Mouse (Mus musculus) E14TG2a.4 (cell line): Measurements from ENCODE around the gene Mmel1.
A peak's percentile ranks its signal among the peaks of the same experiment; 100 is the strongest.

ENCODE experiments used
- H3K27me3 ChIP-seq: 2 replicates; pipeline ENCODE4 v1.6.1; 2014; ENCODE audit warnings: low read length, control low read depth; ENCODE audit not compliant: insufficient read depth
- H3K36me3 ChIP-seq: 2 replicates; pipeline ENCODE4 v1.6.1; 2014; ENCODE audit warnings: low read length, control low read depth; ENCODE audit not compliant: insufficient read depth
- H3K4me1 ChIP-seq: replicated peaks from 2 replicates; pipeline ENCODE4 v1.6.1; 2014; ENCODE audit warnings: low read depth, low read length, control low read depth
- H3K4me3 ChIP-seq: replicated peaks from 2 replicates; pipeline ENCODE4 v1.5.1; 2014; ENCODE audit warnings: mild to moderate bottlenecking, low read length
- H3K9me3 ChIP-seq: 2 replicates; pipeline ENCODE4 v1.6.1; 2014; ENCODE audit warnings: low read length, control low read depth
- CTCF ChIP-seq: conservative IDR thresholded peaks from 2 replicates; pipeline ENCODE4 v1.5.1; 2014; ENCODE audit warnings: low read length
- NANOG ChIP-seq: IDR thresholded peaks from 2 replicates; pipeline ENCODE4 v1.6.1; 2014; ENCODE audit warnings: borderline replicate concordance, low read length, mixed read lengths
- POU5F1 ChIP-seq: IDR thresholded peaks from 2 replicates; pipeline ENCODE4 v1.6.1; 2014; ENCODE audit warnings: low read length, borderline replicate concordance

Mmel1 gene

GRCm38 (mm10) chr4:154887593-154888250 lies 18.3 kb downstream of the Mmel1 start:
- H3K27me3 ChIP-seq, result peaks cover 39% of the 10 kb centered on the region
- H3K4me1 ChIP-seq, result peaks cover 46% of the 10 kb centered on the region
- no peaks in the 10 kb centered on the region for H3K9me3 ChIP-seq
- no peaks in the 10 kb centered on the region for H3K36me3 ChIP-seq
- H3K4me3 ChIP-seq, result no peak overlapping the region
- TF ChIP-seq POU5F1 (no peak), CTCF (no peak), NANOG (no peak)

DNA sequence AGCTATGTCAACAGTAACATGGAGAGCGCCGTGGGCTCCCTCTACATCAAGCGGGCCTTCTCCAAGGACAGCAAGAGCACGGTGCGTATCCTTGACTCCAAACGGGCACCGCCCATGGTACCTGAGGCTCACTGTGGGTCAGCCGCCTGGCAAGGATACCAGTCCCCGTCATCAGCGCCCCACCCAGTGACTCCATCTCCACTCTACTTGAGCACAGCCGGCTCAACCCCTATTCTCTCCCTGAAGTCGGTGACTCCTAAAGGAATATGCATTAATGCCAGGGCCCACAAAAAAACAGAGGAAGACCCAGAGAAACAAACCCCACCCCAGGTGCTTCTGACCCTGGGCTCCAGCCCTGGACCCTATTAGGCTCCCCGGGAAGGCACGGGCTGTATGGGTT lies 21.5 kb downstream of the Mmel1 start:
- Histone ChIP-seq H3K9me3 (no peaks in the 10 kb centered on the region), H3K27me3 (peaks cover 43% of the 10 kb centered on the region), H3K4me3 (peak overlapping the region; percentile 49), H3K4me1 (peaks cover 44% of the 10 kb centered on the region), H3K36me3 (0 out of 2 replicates have a peak, but pooled peaks cover 3% of the 10 kb centered on the region)
- TF ChIP-seq CTCF, result no peak
- no peak for TF ChIP-seq POU5F1
- TF ChIP-seq NANOG, result no peak

GRCm38 (mm10) chr4:154895549-154895948 lies 26.2 kb downstream of the Mmel1 start:
- H3K4me1 ChIP-seq, result peaks cover 51% of the 10 kb centered on the region
- H3K27me3 ChIP-seq, result peaks cover 48% of the 10 kb centered on the region
- TF ChIP-seq CTCF (no peak), POU5F1 (no peak), NANOG (no peak)
- H3K4me3 ChIP-seq, result peak overlapping the region; percentile 60
- H3K9me3 ChIP-seq, result no peaks in the 10 kb centered on the region
- H3K36me3 ChIP-seq, result peaks cover 18% of the 10 kb centered on the region

DNA sequence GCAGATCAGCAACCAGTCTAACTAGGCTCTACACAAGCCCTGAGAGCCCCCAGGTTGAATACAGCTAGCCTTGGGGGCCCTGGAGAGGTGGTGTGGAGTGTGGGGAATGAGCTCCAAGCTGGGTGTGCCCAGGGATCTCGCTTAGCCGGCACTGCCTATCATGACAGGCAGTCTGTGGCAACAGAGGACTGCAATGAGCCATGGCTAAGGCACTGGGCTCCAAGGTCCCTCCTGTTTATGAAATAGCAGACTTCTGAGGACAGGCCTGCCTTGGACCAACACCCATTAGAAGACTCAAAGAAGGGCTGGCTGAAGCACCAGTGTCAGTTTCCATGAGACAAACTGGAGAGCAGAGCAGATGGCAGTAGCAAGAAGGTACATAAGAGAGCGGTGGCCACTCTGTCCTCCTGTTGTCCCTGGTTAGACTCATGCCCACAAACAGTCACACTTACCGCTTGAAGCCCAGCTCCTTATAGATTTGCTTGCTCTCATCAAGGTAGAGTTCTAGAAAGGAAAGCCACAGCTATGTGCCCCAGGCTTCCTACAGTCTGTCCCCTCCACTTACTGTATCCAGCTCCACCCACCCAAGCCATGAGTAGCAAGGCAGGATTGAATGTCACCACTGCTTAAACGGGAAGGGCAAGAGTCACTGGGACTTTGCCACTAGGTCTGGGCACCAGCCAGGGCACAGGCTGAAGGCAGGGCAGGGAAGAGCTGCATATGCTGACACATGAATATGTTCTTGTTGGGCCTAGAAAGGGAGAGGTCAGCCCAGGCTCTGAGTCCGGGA lies 28.5 kb downstream of the Mmel1 start:
- peaks cover 37% of the 10 kb centered on the region for H3K27me3 ChIP-seq
- TF ChIP-seq NANOG (no peak), CTCF (no peak), POU5F1 (no peak)
- H3K9me3 ChIP-seq, result no peaks in the 10 kb centered on the region
- peak overlapping the region; percentile 81 for H3K4me3 ChIP-seq
- H3K36me3 ChIP-seq, result peaks cover 18% of the 10 kb centered on the region
- peaks cover 35% of the 10 kb centered on the region for H3K4me1 ChIP-seq

GRCm38 (mm10) chr4:154898506-154899446 lies 29.4 kb downstream of the Mmel1 start, which contains the start of gene Fam213b:
Fam213b (minus strand) TSS chr4:154899135.
- Histone ChIP-seq H3K36me3 (peaks cover 18% of the 10 kb centered on the region), H3K4me1 (peaks cover 41% of the 10 kb centered on the region), H3K27me3 (peaks cover 30% of the 10 kb centered on the region), H3K4me3 (peak within 1 kb of the TSS; percentile 81), H3K9me3 (no peaks in the 10 kb centered on the region)
- no peak for TF ChIP-seq CTCF
- no peak for TF ChIP-seq POU5F1
- no peak for TF ChIP-seq NANOG

GRCm38 (mm10) chr4:154902371-154902770 lies 33.0 kb downstream of the Mmel1 start:
- Histone ChIP-seq H3K27me3 (peaks cover 6% of the 10 kb centered on the region; the same call in 1 of the 2 replicates), H3K4me3 (no peak overlapping the region), H3K9me3 (no peaks in the 10 kb centered on the region), H3K36me3 (0 out of 2 replicates have a peak, but pooled peaks cover under 1% of the 10 kb centered on the region), H3K4me1 (peaks cover 43% of the 10 kb centered on the region)
- TF ChIP-seq POU5F1, result no peak
- TF ChIP-seq CTCF, result no peak
- no peak for TF ChIP-seq NANOG

- no peak for TF ChIP-seq NANOG
- no peak for TF ChIP-seq POU5F1
- no peak for TF ChIP-seq CTCF
Observed at GRCm38 (mm10) chr4:154904185-154905071, 35.0 kb downstream of the Mmel1 start.

More at GRCm38 (mm10) chr4:154904185-154905071, 35.0 kb downstream of the Mmel1 start:
- Histone ChIP-seq H3K27me3 (no peaks in the 10 kb centered on the region), H3K9me3 (peaks cover under 1% of the 10 kb centered on the region; the same call in 1 of the 2 replicates), H3K36me3 (no peaks in the 10 kb centered on the region), H3K4me3 (peak overlapping the region; percentile 84), H3K4me1 (peaks cover 38% of the 10 kb centered on the region)
